Mouse (Mus musculus): ENCODE results near the gene Ccdc28b. TPM values are rescaled to one million over a fixed set of nuclear protein-coding genes. Genes with fewer than 3 reads are reported as not detected.

The Ccdc28b gene
- total and polyA plus RNA-seq, 2 experiments from 2014 or later, result 55.1 to 58.0 TPM

- H3K4me2 ChIP-seq (ENCODE audit: low read depth, low read length), result no peak within 1 kb of the TSS
- no peak for TF ChIP-seq CTCF (IDR thresholded peaks at IDR 0.05; ENCODE audit: low read depth)
- no peak for TF ChIP-seq EP300 (IDR thresholded peaks at IDR 0.05; ENCODE audit: low read depth)
- peak within 1 kb of the TSS; percentile 49 for H3K27ac ChIP-seq (ENCODE audit: low read depth)
- WGBS, result 51% methylated on average over 6 of the region's 6 CpGs
- H3K4me3 ChIP-seq (ENCODE audit: low read depth, low read length), result no peak within 1 kb of the TSS
- no peaks in the 10 kb centered on the region for H3K27me3 ChIP-seq (ENCODE audit: control insufficient read depth, insufficient read depth, low read length)
- peaks cover 19% of the 10 kb centered on the region for H3K4me1 ChIP-seq (ENCODE audit: control insufficient read depth, insufficient read depth)
- no peak within 1 kb of the TSS for H3K9ac ChIP-seq (replicated peaks; ENCODE audit: low read depth, low read length)
- ATAC-seq (ENCODE audit: insufficient read depth, low read depth) (no peak), DNase-seq (ENCODE audit: low spot score) (peak; percentile 81)
- H3K36me3 ChIP-seq (replicated peaks; ENCODE audit: control insufficient read depth, insufficient read depth, low read length), result peaks cover 16% of the 10 kb centered on the region
- no peaks in the 10 kb centered on the region for H3K9me3 ChIP-seq (replicated peaks; ENCODE audit: control insufficient read depth, low read length)
Measured at GRCm38 (mm10) chr4:129614093-129614492, 9.7 kb downstream of the Ccdc28b start, which contains the start of gene Dcdc2b. Gene Dcdc2b, minus strand, starts transcription at chr4:129614257.

- ATAC-seq (ENCODE audit: insufficient read depth, low read depth), result no peak
- WGBS, result 78% methylated on average over 4 of the region's 4 CpGs
- TF ChIP-seq CTCF (IDR thresholded peaks at IDR 0.05; ENCODE audit: low read depth) (no peak), EP300 (IDR thresholded peaks at IDR 0.05; ENCODE audit: low read depth) (no peak)
Measured at GRCm38 (mm10) chr4:129610472-129610871, 13.3 kb downstream of the Ccdc28b start.

GRCm38 (mm10) chr4:129610026-129610425 lies 13.7 kb downstream of the Ccdc28b start:
- ATAC-seq (ENCODE audit: insufficient read depth, low read depth) (no peak), DNase-seq (ENCODE audit: low spot score) (no peak)
- TF ChIP-seq EP300 (IDR thresholded peaks at IDR 0.05; ENCODE audit: low read depth), result no peak
- TF ChIP-seq CTCF (IDR thresholded peaks at IDR 0.05; ENCODE audit: low read depth), result no peak
- Histone ChIP-seq H3K36me3 (replicated peaks; ENCODE audit: control insufficient read depth, insufficient read depth, low read length) (peaks cover 22% of the 10 kb centered on the region), H3K27me3 (ENCODE audit: control insufficient read depth, insufficient read depth, low read length) (no peaks in the 10 kb centered on the region), H3K4me2 (ENCODE audit: low read depth, low read length) (no peak overlapping the region), H3K4me1 (ENCODE audit: control insufficient read depth, insufficient read depth) (peaks cover 11% of the 10 kb centered on the region), H3K9ac (replicated peaks; ENCODE audit: low read depth, low read length) (no peak overlapping the region), H3K9me3 (replicated peaks; ENCODE audit: control insufficient read depth, low read length) (no peaks in the 10 kb centered on the region), H3K4me3 (ENCODE audit: low read depth, low read length) (no peak overlapping the region), H3K27ac (ENCODE audit: low read depth) (peak overlapping the region; percentile 16; the same call in 1 of the 2 replicates)
- WGBS, result 64% methylated on average over 4 of the region's 4 CpGs

More at GRCm38 (mm10) chr4:129610472-129610871, 13.3 kb downstream of the Ccdc28b start:
- no peaks in the 10 kb centered on the region for H3K9me3 ChIP-seq (replicated peaks; ENCODE audit: control insufficient read depth, low read length)
- H3K4me1 ChIP-seq (ENCODE audit: control insufficient read depth, insufficient read depth), result peaks cover 11% of the 10 kb centered on the region
- no peaks in the 10 kb centered on the region for H3K27me3 ChIP-seq (ENCODE audit: control insufficient read depth, insufficient read depth, low read length)
- H3K9ac ChIP-seq (replicated peaks; ENCODE audit: low read depth, low read length), result no peak overlapping the region
- DNase-seq (ENCODE audit: low spot score), result no peak
- H3K4me3 ChIP-seq (ENCODE audit: low read depth, low read length), result no peak overlapping the region
- peaks cover 19% of the 10 kb centered on the region for H3K36me3 ChIP-seq (replicated peaks; ENCODE audit: control insufficient read depth, insufficient read depth, low read length)
- no peak overlapping the region for H3K4me2 ChIP-seq (ENCODE audit: low read depth, low read length)
- no peak overlapping the region; the same call in 1 of the 2 replicates for H3K27ac ChIP-seq (ENCODE audit: low read depth)

GRCm38 (mm10) chr4:129609139-129609631 lies 14.6 kb downstream of the Ccdc28b start:
- no peak overlapping the region for H3K9ac ChIP-seq (replicated peaks; ENCODE audit: low read depth, low read length)
- no peak for ATAC-seq (ENCODE audit: insufficient read depth, low read depth)
- H3K36me3 ChIP-seq (replicated peaks; ENCODE audit: control insufficient read depth, insufficient read depth, low read length), result peaks cover 31% of the 10 kb centered on the region
- no peak overlapping the region for H3K4me3 ChIP-seq (ENCODE audit: low read depth, low read length)
- DNase-seq (ENCODE audit: low spot score), result no peak
- H3K9me3 ChIP-seq (replicated peaks; ENCODE audit: control insufficient read depth, low read length), result no peaks in the 10 kb centered on the region
- H3K4me1 ChIP-seq (ENCODE audit: control insufficient read depth, insufficient read depth), result peaks cover 7% of the 10 kb centered on the region
- H3K27ac ChIP-seq (ENCODE audit: low read depth), result peak overlapping the region; percentile 16; the same call in 1 of the 2 replicates
- 73% methylated on average over 12 of the region's 12 CpGs for WGBS
- no peaks in the 10 kb centered on the region for H3K27me3 ChIP-seq (ENCODE audit: control insufficient read depth, insufficient read depth, low read length)
- TF ChIP-seq EP300 (IDR thresholded peaks at IDR 0.05; ENCODE audit: low read depth) (no peak), CTCF (IDR thresholded peaks at IDR 0.05; ENCODE audit: low read depth) (no peak)
- H3K4me2 ChIP-seq (ENCODE audit: low read depth, low read length), result no peak overlapping the region

GRCm38 (mm10) chr4:129608426-129609025 lies 15.2 kb downstream of the Ccdc28b start:
- no peaks in the 10 kb centered on the region for H3K9me3 ChIP-seq (replicated peaks; ENCODE audit: control insufficient read depth, low read length)
- 32% methylated on average over 7 of the region's 7 CpGs for WGBS
- no peak overlapping the region for H3K9ac ChIP-seq (replicated peaks; ENCODE audit: low read depth, low read length)
- 0 out of 2 replicates have a peak, but pooled peaks cover under 1% of the 10 kb centered on the region for H3K4me1 ChIP-seq (ENCODE audit: control insufficient read depth, insufficient read depth)
- H3K27ac ChIP-seq (ENCODE audit: low read depth), result no peak overlapping the region
- no peak for TF ChIP-seq EP300 (IDR thresholded peaks at IDR 0.05; ENCODE audit: low read depth)
- peak; percentile 93 for TF ChIP-seq CTCF (IDR thresholded peaks at IDR 0.05; ENCODE audit: low read depth)
- no peak overlapping the region for H3K4me3 ChIP-seq (ENCODE audit: low read depth, low read length)
- DNase-seq (ENCODE audit: low spot score) (peak; percentile 90), ATAC-seq (ENCODE audit: insufficient read depth, low read depth) (peak; percentile 88)
- peaks cover 37% of the 10 kb centered on the region for H3K36me3 ChIP-seq (replicated peaks; ENCODE audit: control insufficient read depth, insufficient read depth, low read length)
- H3K27me3 ChIP-seq (ENCODE audit: control insufficient read depth, insufficient read depth, low read length), result no peaks in the 10 kb centered on the region
- no peak overlapping the region for H3K4me2 ChIP-seq (ENCODE audit: low read depth, low read length)

Measured in heart, postnatal 0 days (tissue).